Mouse (Mus musculus) heart, postnatal 0 days (tissue): ENCODE measurements at regions not wholly inside any gene's neighbourhood (a gene's known extent, or its start where the extent isn't known, plus 50 kb on each side); places are given as distances from the start of the nearest gene placed in this dataset.

Experiments used
- CTCF ChIP-seq: IDR thresholded peaks from 2 replicates; pipeline ENCODE4 v1.5.1; 2016; ENCODE audit warnings: antibody characterized with exemption, control low read depth, low read depth
- EP300 ChIP-seq: IDR thresholded peaks from 2 replicates; pipeline ENCODE4 v1.6.1; 2016; ENCODE audit warnings: antibody characterized with exemption, low read depth

- TF ChIP-seq CTCF (no peak), EP300 (no peak)
These were observed 176.2 kb downstream of the Ppargc1a start for GRCm38 (mm10) chr5:51391319-51391718.
